Mouse (Mus musculus): ENCODE measurements around the gene Hsf5. TPM values are rescaled to one million over a fixed set of nuclear protein-coding genes. Genes with fewer than 3 reads are reported as not detected.

The Hsf5 gene
- total RNA-seq, 2 experiments from 2014 or later: 0.10 to 0.17 TPM

GRCm38 (mm10) chr11:87629859-87630258 lies 12.9 kb downstream of the Hsf5 start:
- peak in 1 of 2 experiments; percentile 13 for DNase-seq (ENCODE audit: low spot score in 2 of 2)

GRCm38 (mm10) chr11:87638793-87639192 lies 21.8 kb downstream of the Hsf5 start:
- no peak for DNase-seq (ENCODE audit: low spot score in 2 of 2)

GRCm38 (mm10) chr11:87639206-87639605 lies 22.2 kb downstream of the Hsf5 start:
- peak; percentile 28 to 62 for DNase-seq (ENCODE audit: low spot score in 2 of 2)

- no peak for DNase-seq (ENCODE audit: low spot score in 2 of 2)
Measured at GRCm38 (mm10) chr11:87642865-87643264, 25.9 kb downstream of the Hsf5 start.

GRCm38 (mm10) chr11:87654693-87655092 lies 37.7 kb downstream of the Hsf5 start:
- no peak for DNase-seq (ENCODE audit: low spot score in 2 of 2)

- no peak for DNase-seq (ENCODE audit: low spot score in 2 of 2)
Measured at GRCm38 (mm10) chr11:87659216-87659615, 42.3 kb downstream of the Hsf5 start.

GRCm38 (mm10) chr11:87662407-87662806 lies 45.4 kb downstream of the Hsf5 start, which contains the start of gene Rnf43:
Gene Rnf43, plus strand, starts transcription at chr11:87662722.
- peak; percentile 42 to 70 for DNase-seq (ENCODE audit: low spot score in 2 of 2)

GRCm38 (mm10) chr11:87662822-87663221 lies 45.9 kb downstream of the Hsf5 start:
- DNase-seq (ENCODE audit: low spot score in 2 of 2): no peak

GRCm38 (mm10) chr11:87663948-87664347 lies 47.0 kb downstream of the Hsf5 start:
- DNase-seq (ENCODE audit: low spot score in 2 of 2): no peak

- DNase-seq (ENCODE audit: low spot score in 2 of 2): no peak
Measured at GRCm38 (mm10) chr11:87664521-87664920, 47.6 kb downstream of the Hsf5 start.

GRCm38 (mm10) chr11:87665224-87665623 lies 48.3 kb downstream of the Hsf5 start:
- no peak for DNase-seq (ENCODE audit: low spot score in 2 of 2)

GRCm38 (mm10) chr11:87665658-87666057 lies 48.7 kb downstream of the Hsf5 start:
- DNase-seq (ENCODE audit: low spot score in 2 of 2): no peak

GRCm38 (mm10) chr11:87666256-87667035 lies 49.5 kb downstream of the Hsf5 start:
- no peak for DNase-seq (ENCODE audit: low spot score in 2 of 2)

GRCm38 (mm10) chr11:87667107-87668090 lies 50.4 kb downstream of the Hsf5 start:
- no peak for DNase-seq (ENCODE audit: low spot score in 2 of 2)

GRCm38 (mm10) chr11:87673282-87673681 lies 56.3 kb downstream of the Hsf5 start:
- no peak for DNase-seq (ENCODE audit: low spot score in 2 of 2)

GRCm38 (mm10) chr11:87675606-87676005 lies 58.6 kb downstream of the Hsf5 start:
- DNase-seq (ENCODE audit: low spot score in 2 of 2): no peak

GRCm38 (mm10) chr11:87677756-87678155 lies 60.8 kb downstream of the Hsf5 start:
- no peak for DNase-seq (ENCODE audit: low spot score in 2 of 2)

- DNase-seq (ENCODE audit: low spot score in 2 of 2): no peak
Measured at GRCm38 (mm10) chr11:87678545-87678944, 61.6 kb downstream of the Hsf5 start.

- no peak for DNase-seq (ENCODE audit: low spot score in 2 of 2)
Measured at GRCm38 (mm10) chr11:87678976-87679375, 62.0 kb downstream of the Hsf5 start.

GRCm38 (mm10) chr11:87680786-87681185 lies 63.8 kb downstream of the Hsf5 start:
- no peak for DNase-seq (ENCODE audit: low spot score in 2 of 2)

GRCm38 (mm10) chr11:87682096-87682495 lies 65.1 kb downstream of the Hsf5 start:
- DNase-seq (ENCODE audit: low spot score in 2 of 2): no peak

Data from gastrocnemius, postnatal 4 days (tissue).